Mouse (Mus musculus) ES-E14 (cell line): ENCODE data around the gene 2510039O18Rik. TPM values are rescaled to one million over a fixed set of nuclear protein-coding genes. Genes with fewer than 3 reads are reported as not detected.

ENCODE experiments used
- DNase-seq: peaks from one replicate; pipeline ENCODE4 v3.0.0-alpha.2; 2013; ENCODE audit warnings: low read depth, low spot score
- H3K27ac ChIP-seq: 2 replicates; pipeline ENCODE4 v1.5.1; 2012; ENCODE audit warnings: low read depth, mild to moderate bottlenecking, low read length, moderate library complexity, mixed read lengths; ENCODE audit not compliant: poor library complexity, insufficient read depth, severe bottlenecking
- H3K36me3 ChIP-seq: 2 replicates; pipeline ENCODE4 v1.6.1; 2012; ENCODE audit warnings: mild to moderate bottlenecking, low read length, moderate library complexity, mixed read lengths; ENCODE audit not compliant: control insufficient read depth, poor library complexity, insufficient read depth, severe bottlenecking
- H3K4me1 ChIP-seq, 2 experiments: fragments of 150-350 bp in 1 of 2; sonication (generic) in 1 of 2; 2 replicates each; pipeline ENCODE4 v1.6.1; 2012; ENCODE audit warnings: low read length in 2 of 2, mild to moderate bottlenecking in 1 of 2, mixed read lengths in 1 of 2; ENCODE audit not compliant: control insufficient read depth in 2 of 2, insufficient read depth in 2 of 2, poor library complexity in 1 of 2
- H3K4me3 ChIP-seq, 2 experiments: fragments of 150-350 bp in 1 of 2; sonication (generic) in 1 of 2; 2 replicates each; pipeline ENCODE4 v1.5.1; 2012; ENCODE audit warnings: low read length in 2 of 2, low read depth in 1 of 2, mild to moderate bottlenecking in 1 of 2, mixed read lengths in 1 of 2; ENCODE audit not compliant: insufficient read depth in 1 of 2, poor library complexity in 1 of 2, severe bottlenecking in 1 of 2
- H3K9ac ChIP-seq: 2 replicates; pipeline ENCODE4 v1.6.1; 2012; ENCODE audit warnings: low read depth, mild to moderate bottlenecking, low read length, mixed read lengths; ENCODE audit not compliant: poor library complexity, insufficient read depth, severe bottlenecking
- H3K9me3 ChIP-seq: fragments of 150-350 bp; sonication (generic); 2 replicates; pipeline ENCODE4 v1.6.1; 2012; ENCODE audit warnings: low read depth, mild to moderate bottlenecking, low read length; ENCODE audit not compliant: control insufficient read depth, insufficient read depth
- CHD2 ChIP-seq: IDR thresholded peaks from 2 replicates; pipeline ENCODE4 v1.6.1; 2014; ENCODE audit warnings: mild to moderate bottlenecking, low read depth, low read length, inconsistent platforms
- HCFC1 ChIP-seq: IDR thresholded peaks from 2 replicates; pipeline ENCODE4 v1.6.1; 2012; ENCODE audit warnings: low read length, inconsistent platforms, borderline replicate concordance; ENCODE audit not compliant: insufficient read depth
- MAFK ChIP-seq: IDR thresholded peaks from 2 replicates; pipeline ENCODE4 v1.6.1; 2014; ENCODE audit warnings: mild to moderate bottlenecking, low read depth, low read length, inconsistent platforms; ENCODE audit not compliant: insufficient read depth
- ZC3H11A ChIP-seq: IDR thresholded peaks from 2 replicates; pipeline ENCODE4 v1.6.1; 2012; ENCODE audit warnings: low read depth, mild to moderate bottlenecking, inconsistent platforms, low read length, borderline replicate concordance
- ZNF384 ChIP-seq: IDR thresholded peaks from 2 replicates; pipeline ENCODE4 v1.6.1; 2012; ENCODE audit warnings: low read depth, low read length, inconsistent platforms
- in situ Hi-C, 2 experiments: fragments of 600-800 bp; cut with MboI; formaldehyde crosslinking; loops; one replicate each; pipeline ENCODE4 v1.15.1; 2025; ENCODE audit warnings: low sequenced_read_pairs in 2 of 2, inconsistent platforms in 1 of 2; ENCODE audit not compliant: unreplicated experiment in 2 of 2
- total RNA-seq: library from RNA; depleted of rRNA; stranded (reverse); fragments of 300-350 nt; gene quantifications from 2 replicates; pipeline ENCODE4 v1.2.3, GENCODE M21; 2012

Gene 2510039O18Rik
- total RNA-seq, 1 experiment: 73.5 TPM

GRCm38 (mm10) chr4:147937486-147937885 lies 3.2 kb upstream of the 2510039O18Rik start:
- H3K9me3 ChIP-seq: no peaks in the 10 kb centered on the region
- H3K4me3 ChIP-seq: peak overlapping the region in 1 of 2 experiments; percentile 68; a peak in 1 of 4 replicates
- DNase-seq: no peak
- TF ChIP-seq CHD2 (no peak), MAFK (no peak), ZC3H11A (no peak), ZNF384 (no peak), HCFC1 (no peak)
- in situ Hi-C loops: no loop called here
- no peak overlapping the region for H3K27ac ChIP-seq
- H3K9ac ChIP-seq: no peak overlapping the region
- H3K36me3 ChIP-seq: no peaks in the 10 kb centered on the region
- peaks cover 11 to 24% of the 10 kb centered on the region in 2 experiments for H3K4me1 ChIP-seq

- no peak for TF ChIP-seq MAFK
- no peak for TF ChIP-seq ZC3H11A
- TF ChIP-seq CHD2: no peak
- TF ChIP-seq HCFC1: no peak
- TF ChIP-seq ZNF384: no peak
- Histone ChIP-seq H3K27ac (no peak overlapping the region), H3K36me3 (no peaks in the 10 kb centered on the region; the same call in 1 of the 2 replicates), H3K4me1 (peaks cover 11 to 24% of the 10 kb centered on the region in 2 experiments), H3K9me3 (no peaks in the 10 kb centered on the region), H3K4me3 (no peak overlapping the region), H3K9ac (no peak overlapping the region)
- no peak for DNase-seq
- in situ Hi-C loops: no loop called here
Observed at GRCm38 (mm10) chr4:147938148-147939096, 2.3 kb upstream of the 2510039O18Rik start.

DNA sequence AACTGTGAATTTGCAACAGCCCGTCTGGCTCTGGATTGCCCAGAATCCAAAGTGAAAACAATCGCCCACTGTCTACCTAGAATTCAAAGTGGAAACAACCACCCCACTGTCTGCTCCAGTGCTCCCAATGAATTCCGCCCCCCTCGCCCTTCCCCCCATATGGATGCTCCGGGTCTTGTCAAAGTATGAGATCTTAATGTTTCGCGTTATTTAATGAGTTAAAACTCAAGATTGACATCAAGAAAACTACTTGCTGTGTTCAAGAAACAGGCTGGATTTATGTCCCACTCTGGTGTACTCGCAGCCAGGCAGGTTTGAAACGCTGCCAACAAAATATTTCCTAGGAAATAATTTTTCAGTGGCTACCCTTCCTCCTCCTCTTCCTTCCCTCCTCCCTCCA lies 584 bp upstream of the 2510039O18Rik start:
- in situ Hi-C loops: no loop called here
- Histone ChIP-seq H3K4me3 (no peak overlapping the region), H3K36me3 (peaks cover 12% of the 10 kb centered on the region), H3K27ac (no peak overlapping the region), H3K9me3 (no peaks in the 10 kb centered on the region), H3K9ac (no peak overlapping the region), H3K4me1 (peaks cover 11 to 20% of the 10 kb centered on the region in 2 experiments)
- no peak for DNase-seq
- TF ChIP-seq ZNF384 (no peak), CHD2 (no peak), MAFK (no peak), HCFC1 (no peak), ZC3H11A (no peak)

DNA sequence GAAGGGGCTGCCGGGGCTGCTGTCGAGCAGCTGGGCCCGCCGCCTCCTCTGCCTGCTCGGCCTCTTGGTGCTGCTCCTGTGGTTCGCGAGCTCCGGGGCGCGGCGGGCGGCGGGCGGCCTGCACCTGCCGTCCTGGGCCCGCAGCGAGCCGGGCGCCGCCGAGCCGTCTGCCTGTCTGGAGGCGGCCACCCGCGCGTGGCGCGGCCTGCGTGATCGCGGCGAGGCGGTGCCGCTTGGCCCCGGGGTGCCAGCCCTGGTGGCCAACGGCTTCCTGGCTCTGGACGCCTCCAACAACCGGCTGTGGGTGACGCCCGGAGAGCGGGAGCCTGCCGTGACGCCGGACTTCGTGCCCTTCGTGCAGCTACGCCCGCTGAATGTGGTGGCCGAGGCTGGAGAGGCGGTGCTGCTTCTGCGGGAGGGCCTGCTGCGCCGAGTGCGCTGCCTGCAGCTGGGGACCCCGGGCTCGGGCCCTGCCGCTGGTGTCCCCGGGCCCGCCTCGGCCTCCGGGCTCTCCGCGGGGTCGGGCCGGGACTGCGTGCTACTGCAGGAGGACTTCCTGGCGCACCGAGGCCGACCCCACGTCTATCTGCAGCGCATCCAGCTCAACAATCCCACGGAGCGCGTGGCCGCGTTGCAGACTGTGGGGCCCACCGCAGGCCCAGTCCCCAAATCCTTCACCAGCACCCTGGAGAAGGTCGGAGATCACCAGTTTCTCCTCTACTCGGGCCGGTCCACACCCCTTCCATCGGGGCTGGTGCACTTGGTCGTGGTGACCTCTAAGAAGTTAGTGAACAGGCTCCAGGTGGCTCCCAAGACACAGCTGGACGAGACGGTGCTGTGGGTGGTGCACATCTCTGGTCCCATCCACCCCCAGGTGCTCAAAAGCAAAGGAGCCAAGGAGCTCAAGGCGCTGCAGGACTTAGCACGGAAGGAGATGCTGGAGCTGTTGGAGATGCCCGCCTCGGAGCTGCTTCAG lies 638 bp downstream of the 2510039O18Rik start:
- TF ChIP-seq ZNF384: no peak
- TF ChIP-seq ZC3H11A: no peak
- no peak for TF ChIP-seq HCFC1
- TF ChIP-seq MAFK: no peak
- no peak for TF ChIP-seq CHD2
- Histone ChIP-seq H3K9me3 (no peaks in the 10 kb centered on the region), H3K36me3 (peaks cover 23% of the 10 kb centered on the region), H3K27ac (no peak overlapping the region), H3K4me3 (peak overlapping the region; percentile 61 to 85), H3K9ac (peak overlapping the region; percentile 85), H3K4me1 (peaks cover 6 to 20% of the 10 kb centered on the region in 2 experiments)
- no peak for DNase-seq
- in situ Hi-C loops: no loop called here
